Mouse (Mus musculus) intestine, postnatal 0 days (tissue): ENCODE measurements around the gene Phykpl. TPM values are rescaled to one million over a fixed set of nuclear protein-coding genes. Genes with fewer than 3 reads are reported as not detected.

Experiments used
- ATAC-seq: fragments of 200-750 bp; cut with Nextera tagmentation; 2 replicates; pipeline ENCODE4 v1.8.0; 2017; ENCODE audit warnings: mild to moderate bottlenecking, moderate TSS enrichment, moderate library complexity
- H3K27ac ChIP-seq: fragments of 300-500 bp; sonication (generic); 2 replicates; pipeline ENCODE4 v1.5.1; 2014; ENCODE audit warnings: mild to moderate bottlenecking, low read depth, low read length, moderate library complexity
- H3K27me3 ChIP-seq: fragments of 300-500 bp; sonication (generic); replicated peaks from 2 replicates; pipeline ENCODE4 v1.6.1; 2014; ENCODE audit warnings: low read length, mixed read lengths; ENCODE audit not compliant: control insufficient read depth, insufficient read depth
- H3K36me3 ChIP-seq: fragments of 300-500 bp; sonication (generic); 2 replicates; pipeline ENCODE4 v1.6.1; 2014; ENCODE audit warnings: mild to moderate bottlenecking, moderate library complexity; ENCODE audit not compliant: control insufficient read depth, insufficient read depth
- H3K4me1 ChIP-seq: fragments of 300-500 bp; sonication (generic); replicated peaks from 2 replicates; pipeline ENCODE4 v1.6.1; 2014; ENCODE audit warnings: antibody characterized with exemption, low read length, mixed read lengths; ENCODE audit not compliant: control insufficient read depth, insufficient read depth
- H3K4me2 ChIP-seq: fragments of 300-500 bp; sonication (generic); replicated peaks from 2 replicates; pipeline ENCODE4 v1.6.1; 2014; ENCODE audit warnings: low read depth, mild to moderate bottlenecking, moderate library complexity
- H3K4me3 ChIP-seq: fragments of 300-500 bp; sonication (generic); 2 replicates; pipeline ENCODE4 v1.5.1; 2014; ENCODE audit warnings: low read depth, low read length
- H3K9ac ChIP-seq: fragments of 300-500 bp; sonication (generic); 2 replicates; pipeline ENCODE4 v1.6.1; 2014; ENCODE audit warnings: mild to moderate bottlenecking, low read depth, low read length
- H3K9me3 ChIP-seq: fragments of 300-500 bp; sonication (generic); 2 replicates; pipeline ENCODE4 v1.6.1; 2016; ENCODE audit warnings: mixed run types; ENCODE audit not compliant: control insufficient read depth
- CTCF ChIP-seq: sonication (generic); IDR thresholded peaks from 2 replicates; pipeline ENCODE4 v1.5.1; 2016; ENCODE audit warnings: low read depth, mild to moderate bottlenecking, control low read depth, antibody characterized with exemption, moderate library complexity
- WGBS: fragments of 180-500 bp; shearing (Covaris S2); extraction: QIAGEN DNeasy Blood & Tissue Kit; methylation state at CpG from one replicate; pipeline ENCODE4 v1.1.7; 2014; 5-methylcytosine and 5-hydroxymethylcytosine counted together
- polyA plus RNA-seq: library from polyadenylated mRNA; unstranded; fragments of >200 nt; fragmentation: Nextera tagmentation; extraction: Ambion mirVana; gene quantifications from 2 replicates; pipeline ENCODE4 v1.2.1, GENCODE M21; 2015

The Phykpl gene
- polyA plus RNA-seq, 1 experiment from 2014 or later, result 24.2 TPM

GRCm38 (mm10) chr11:51597553-51597952 is 13.0 kb downstream of the Phykpl start:
- no peak for TF ChIP-seq CTCF
- Histone ChIP-seq H3K4me1 (no peaks in the 10 kb centered on the region), H3K9ac (no peak overlapping the region), H3K9me3 (no peaks in the 10 kb centered on the region), H3K36me3 (peaks cover 99% of the 10 kb centered on the region), H3K27ac (no peak overlapping the region), H3K27me3 (no peaks in the 10 kb centered on the region), H3K4me2 (no peak overlapping the region), H3K4me3 (no peak overlapping the region)
- no peak for ATAC-seq
- WGBS, result 59% methylated on average over 2 of the region's 2 CpGs

GRCm38 (mm10) chr11:51602253-51602652 is 17.7 kb downstream of the Phykpl start:
- H3K36me3 ChIP-seq, result peaks cover 73% of the 10 kb centered on the region
- H3K9me3 ChIP-seq, result no peaks in the 10 kb centered on the region
- H3K27me3 ChIP-seq, result no peaks in the 10 kb centered on the region
- ATAC-seq, result no peak
- 0 out of 2 replicates have a peak, but pooled peaks cover 2% of the 10 kb centered on the region for H3K4me1 ChIP-seq
- peak overlapping the region; percentile 42 for H3K27ac ChIP-seq
- no peak for TF ChIP-seq CTCF
- 84% methylated on average over 3 of the region's 3 CpGs for WGBS
- H3K4me3 ChIP-seq, result no peak overlapping the region
- no peak overlapping the region for H3K4me2 ChIP-seq
- no peak overlapping the region for H3K9ac ChIP-seq

GRCm38 (mm10) chr11:51605602-51606446 is 21.3 kb downstream of the Phykpl start:
- Histone ChIP-seq H3K4me1 (0 out of 2 replicates have a peak, but pooled peaks cover 8% of the 10 kb centered on the region), H3K36me3 (peaks cover 38% of the 10 kb centered on the region), H3K9ac (peak overlapping the region; percentile 100), H3K9me3 (no peaks in the 10 kb centered on the region), H3K27ac (peak overlapping the region; percentile 97), H3K4me2 (peak overlapping the region; percentile 84), H3K27me3 (no peaks in the 10 kb centered on the region), H3K4me3 (peak overlapping the region; percentile 97)
- TF ChIP-seq CTCF, result no peak
- ATAC-seq, result peak; percentile 84
- under 1% methylated on average over 74 of the region's 81 CpGs for WGBS

GRCm38 (mm10) chr11:51606447-51607095 is 22.0 kb downstream of the Phykpl start, which contains the start of gene Hnrnpab:
Hnrnpab (minus strand) TSS chr11:51606847.
- peak; percentile 90 for ATAC-seq
- Histone ChIP-seq H3K27ac (peak within 1 kb of the TSS; percentile 97), H3K4me1 (0 out of 2 replicates have a peak, but pooled peaks cover 8% of the 10 kb centered on the region), H3K9ac (peak within 1 kb of the TSS; percentile 100), H3K36me3 (peaks cover 30% of the 10 kb centered on the region), H3K4me2 (peak within 1 kb of the TSS; percentile 84), H3K4me3 (peak within 1 kb of the TSS; percentile 97), H3K27me3 (no peaks in the 10 kb centered on the region), H3K9me3 (no peaks in the 10 kb centered on the region)
- under 1% methylated on average over 88 of the region's 91 CpGs for WGBS
- no peak for TF ChIP-seq CTCF

GRCm38 (mm10) chr11:51607096-51607738 is 22.7 kb downstream of the Phykpl start:
- Histone ChIP-seq H3K27ac (peak overlapping the region; percentile 97), H3K9me3 (no peaks in the 10 kb centered on the region), H3K36me3 (peaks cover 24% of the 10 kb centered on the region), H3K9ac (peak overlapping the region; percentile 100), H3K4me2 (peak overlapping the region; percentile 84), H3K4me3 (peak overlapping the region; percentile 97), H3K4me1 (0 out of 2 replicates have a peak, but pooled peaks cover 8% of the 10 kb centered on the region), H3K27me3 (no peaks in the 10 kb centered on the region)
- WGBS, result 6% methylated on average over 15 of the region's 15 CpGs
- no peak for TF ChIP-seq CTCF
- peak; percentile 21 for ATAC-seq
